In the genomic region with DNA sequence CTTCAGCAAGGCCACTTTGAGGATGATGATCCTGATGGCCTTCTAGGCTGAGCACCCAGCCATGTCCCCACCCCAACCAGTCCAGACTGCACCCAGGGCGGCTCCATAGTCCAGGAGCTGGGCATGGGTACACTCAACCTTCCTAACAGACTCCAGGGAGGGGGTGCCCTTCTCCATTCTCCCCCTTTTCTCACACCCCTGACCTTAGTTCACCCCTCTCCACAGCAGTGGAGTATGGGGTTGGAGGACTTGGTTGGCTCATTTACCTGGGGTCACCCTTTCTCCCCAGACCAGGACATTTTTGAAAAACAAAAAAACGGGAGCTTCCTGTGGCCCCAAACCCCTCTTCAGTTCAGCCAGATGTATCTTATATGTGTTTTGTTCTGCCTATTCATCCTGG, we compare ENCODE assay signal across 13 mouse cellular contexts. TPM values are rescaled to one million over a fixed set of nuclear protein-coding genes. Genes with fewer than 3 reads are reported as not detected.
A peak's percentile ranks its signal among the peaks of the same experiment; 100 is the strongest.
DNase-seq lines count a peak whose midpoint lies in the region; ATAC-seq and TF ChIP-seq lines count a peak whose summit lies in the region.
"Had no signal": no experiment of that assay in that cellular context is flagged by ENCODE, and none has a peak within 500 bp of the region (broad histone marks: within the 10 kb centered on the region; RNA-seq: fewer than 3 reads in every experiment).

No protein-coding gene starts in this region.

- no peaks in the 10 kb centered on the region for H3K9me3 ChIP-seq in heart, embryonic 10.5 days
- H3K9me3 ChIP-seq in midbrain, embryonic 13.5 days = no peaks in the 10 kb centered on the region
- H3K9me3 ChIP-seq in midbrain, postnatal 0 days (ENCODE audit: low read length) = no peaks in the 10 kb centered on the region
- H3K9me3 ChIP-seq in hindbrain, embryonic 15.5 days = no peaks in the 10 kb centered on the region
- H3K9me3 ChIP-seq in neural tube, embryonic 13.5 days = no peaks in the 10 kb centered on the region

- DNase-seq in heart, embryonic 10.5 days (ENCODE audit: low spot score) = no peak
- DNase-seq in heart, adult 8-10 months (ENCODE audit: low spot score) = no peak
- no peak for DNase-seq in midbrain, postnatal 0 days (ENCODE audit: low spot score)
- no peak for DNase-seq in spleen, adult 18-20 months
- DNase-seq in adrenal gland, postnatal 4 days (ENCODE audit: low spot score in 2 of 2) = no peak
- DNase-seq: heart, adult 18-20 months; kidney, adult 18-20 months; layer of hippocampus, adult 9-11 months; lung, adult 2 months had no signal

- peaks cover 45% of the 10 kb centered on the region for H3K36me3 ChIP-seq in heart, embryonic 10.5 days
- peaks cover 20% of the 10 kb centered on the region for H3K36me3 ChIP-seq in midbrain, embryonic 13.5 days
- no peaks in the 10 kb centered on the region for H3K36me3 ChIP-seq in midbrain, postnatal 0 days (ENCODE audit: insufficient read depth, low read length)
- H3K36me3 ChIP-seq in hindbrain, embryonic 15.5 days = peaks cover 3% of the 10 kb centered on the region; the same call in 1 of the 2 replicates
- H3K36me3 ChIP-seq in neural tube, embryonic 13.5 days = peaks cover 23% of the 10 kb centered on the region

- H3K27me3 ChIP-seq in heart, embryonic 10.5 days (ENCODE audit: insufficient read depth, poor library complexity, severe bottlenecking) = peaks cover 43% of the 10 kb centered on the region
- H3K27me3 ChIP-seq in midbrain, embryonic 13.5 days = peaks cover 43% of the 10 kb centered on the region
- H3K27me3 ChIP-seq in midbrain, postnatal 0 days (ENCODE audit: insufficient read depth, low read length) = no peaks in the 10 kb centered on the region
- H3K27me3 ChIP-seq in hindbrain, embryonic 15.5 days = peaks cover 17% of the 10 kb centered on the region
- peaks cover 33% of the 10 kb centered on the region for H3K27me3 ChIP-seq in neural tube, embryonic 13.5 days

- peaks cover 48% of the 10 kb centered on the region for H3K4me1 ChIP-seq in heart, embryonic 10.5 days
- H3K4me1 ChIP-seq in midbrain, embryonic 13.5 days (replicated peaks) = peaks cover 43% of the 10 kb centered on the region
- H3K4me1 ChIP-seq in midbrain, postnatal 0 days (ENCODE audit: insufficient read depth, low read length) = peaks cover 5% of the 10 kb centered on the region; the same call in 1 of the 2 replicates
- peaks cover 40% of the 10 kb centered on the region for H3K4me1 ChIP-seq in hindbrain, embryonic 15.5 days (replicated peaks)
- peaks cover 46% of the 10 kb centered on the region for H3K4me1 ChIP-seq in neural tube, embryonic 13.5 days (replicated peaks)

- WGBS in heart, embryonic 10.5 days = 92% methylated on average over 2 of the region's 2 CpGs
- WGBS in midbrain, embryonic 13.5 days = 96% methylated on average over 2 of the region's 2 CpGs
- 92% methylated on average over 2 of the region's 2 CpGs for WGBS in midbrain, postnatal 0 days
- WGBS in hindbrain, embryonic 15.5 days = 93% methylated on average over 2 of the region's 2 CpGs
- 94% methylated on average over 2 of the region's 2 CpGs for WGBS in neural tube, embryonic 13.5 days

- TF ChIP-seq CTCF in midbrain, postnatal 0 days (IDR thresholded peaks at IDR 0.05) = no peak

- no peak overlapping the region for H3K27ac ChIP-seq in heart, embryonic 10.5 days
- H3K27ac ChIP-seq in midbrain, embryonic 13.5 days = no peak overlapping the region
- H3K27ac ChIP-seq in midbrain, postnatal 0 days (ENCODE audit: low read depth, low read length) = no peak overlapping the region
- no peak overlapping the region for H3K27ac ChIP-seq in hindbrain, embryonic 15.5 days (replicated peaks)
- H3K27ac ChIP-seq in neural tube, embryonic 13.5 days (replicated peaks) = no peak overlapping the region

- no peak overlapping the region for H3K9ac ChIP-seq in midbrain, embryonic 13.5 days (replicated peaks)
- no peak overlapping the region for H3K9ac ChIP-seq in midbrain, postnatal 0 days (replicated peaks; ENCODE audit: low read length, poor library complexity, severe bottlenecking)
- no peak overlapping the region for H3K9ac ChIP-seq in hindbrain, embryonic 15.5 days
- no peak overlapping the region for H3K9ac ChIP-seq in neural tube, embryonic 13.5 days

- no peak for ATAC-seq in midbrain, embryonic 13.5 days
- ATAC-seq in midbrain, postnatal 0 days (ENCODE audit: low FRiP score) = no peak
- ATAC-seq in hindbrain, embryonic 15.5 days (ENCODE audit: low FRiP score, low read depth) = no peak
- no peak for ATAC-seq in neural tube, embryonic 13.5 days (ENCODE audit: low read depth)

- peak overlapping the region; percentile 82; the same call in 1 of the 2 replicates for H3K4me3 ChIP-seq in heart, embryonic 10.5 days
- H3K4me3 ChIP-seq in midbrain, embryonic 13.5 days (replicated peaks) = no peak overlapping the region
- no peak overlapping the region for H3K4me3 ChIP-seq in midbrain, postnatal 0 days (ENCODE audit: low read depth, low read length)
- H3K4me3 ChIP-seq in hindbrain, embryonic 15.5 days = 0 out of 2 replicates have a peak overlapping the region, but pooled peaks have one; percentile 79
- H3K4me3 ChIP-seq in neural tube, embryonic 13.5 days = no peak overlapping the region

- H3K4me2 ChIP-seq in midbrain, embryonic 13.5 days (replicated peaks) = peak overlapping the region; percentile 84
- no peak overlapping the region for H3K4me2 ChIP-seq in midbrain, postnatal 0 days (ENCODE audit: low read depth, low read length, poor library complexity, severe bottlenecking)
- peak overlapping the region; percentile 92; the same call in 1 of the 2 replicates for H3K4me2 ChIP-seq in hindbrain, embryonic 15.5 days
- peak overlapping the region; percentile 81; the same call in 1 of the 2 replicates for H3K4me2 ChIP-seq in neural tube, embryonic 13.5 days

RNA-seq across cellular contexts. Expression of gene 1700067K01Rik, which starts 1.5 kb away (rescaled TPM):
- polyA plus RNA-seq in heart, embryonic 10.5 days (2016; fragmentation: Nextera tagmentation; extraction: Ambion mirVana) = 0.27 and 0.95 TPM in 2 replicates
- under 1 TPM in 3 of 4 experiments, not detected in 1; 0.25 to 0.50 (median 0.33) TPM for total RNA-seq in heart, adult 8-10 months (2022)
- 0.26 and 0.89 TPM in 2 replicates for polyA plus RNA-seq in midbrain, embryonic 13.5 days (2015; fragmentation: Nextera tagmentation; extraction: Ambion mirVana)
- total RNA-seq in midbrain, postnatal 0 days (2014; rRNA removed) = 1.2 TPM in 1 of 2 replicates, not detected in the other
- polyA plus RNA-seq in midbrain, postnatal 0 days (2015; fragmentation: Nextera tagmentation; extraction: Ambion mirVana) = 0.58 and 0.69 TPM in 2 replicates
- polyA plus RNA-seq in hindbrain, embryonic 15.5 days (2015; fragmentation: Nextera tagmentation; extraction: Ambion mirVana) = 0.47 and 0.75 TPM in 2 replicates
- polyA plus RNA-seq in neural tube, embryonic 13.5 days (2015; fragmentation: Nextera tagmentation; extraction: Ambion mirVana) = 0.62 and 0.87 TPM in 2 replicates
- total RNA-seq in adrenal gland, postnatal 4 days (2021) = under 1 TPM; 0.62 to 0.76 TPM
- total RNA-seq: common myeloid progenitor, adult 5-6 weeks had no signal

RNA-seq across cellular contexts. Expression of gene Samd1, which starts 2.4 kb away (rescaled TPM):
- polyA plus RNA-seq in heart, embryonic 10.5 days (2016; fragmentation: Nextera tagmentation; extraction: Ambion mirVana) = 5.0 and 10.7 TPM in 2 replicates
- total RNA-seq in heart, adult 8-10 months (2022) = 10 to 100 TPM; 26.4 to 28.5 (median 27.2) TPM
- 7.7 and 8.7 TPM in 2 replicates for polyA plus RNA-seq in midbrain, embryonic 13.5 days (2015; fragmentation: Nextera tagmentation; extraction: Ambion mirVana)
- 65.3 and 86.9 TPM in 2 replicates for total RNA-seq in midbrain, postnatal 0 days (2014; rRNA removed)
- polyA plus RNA-seq in midbrain, postnatal 0 days (2015; fragmentation: Nextera tagmentation; extraction: Ambion mirVana) = 4.1 and 4.6 TPM in 2 replicates
- 6.2 and 7.3 TPM in 2 replicates for polyA plus RNA-seq in hindbrain, embryonic 15.5 days (2015; fragmentation: Nextera tagmentation; extraction: Ambion mirVana)
- 8.0 and 8.3 TPM in 2 replicates for polyA plus RNA-seq in neural tube, embryonic 13.5 days (2015; fragmentation: Nextera tagmentation; extraction: Ambion mirVana)
- total RNA-seq in adrenal gland, postnatal 4 days (2021) = 10 to 100 TPM; 57.6 to 63.1 TPM

RNA-seq across cellular contexts. Expression of gene 2210011C24Rik, which starts 12.1 kb away (rescaled TPM):
- 0.30 and 0.80 TPM in 2 replicates for polyA plus RNA-seq in heart, embryonic 10.5 days (2016; fragmentation: Nextera tagmentation; extraction: Ambion mirVana)
- 1 to 10 TPM; 1.6 to 4.0 (median 3.2) TPM for total RNA-seq in heart, adult 8-10 months (2022)
- 0.19 TPM in 1 of 2 replicates, not detected in the other for polyA plus RNA-seq in midbrain, embryonic 13.5 days (2015; fragmentation: Nextera tagmentation; extraction: Ambion mirVana)
- 0.66 TPM in 1 of 2 replicates, not detected in the other for total RNA-seq in midbrain, postnatal 0 days (2014; rRNA removed)
- 0.43 and 1.5 TPM in 2 replicates for polyA plus RNA-seq in midbrain, postnatal 0 days (2015; fragmentation: Nextera tagmentation; extraction: Ambion mirVana)
- 0.41 and 0.70 TPM in 2 replicates for polyA plus RNA-seq in hindbrain, embryonic 15.5 days (2015; fragmentation: Nextera tagmentation; extraction: Ambion mirVana)
- polyA plus RNA-seq in neural tube, embryonic 13.5 days (2015; fragmentation: Nextera tagmentation; extraction: Ambion mirVana) = 1.0 TPM in 1 of 2 replicates, not detected in the other
- 1 to 10 TPM in 1 of 2 experiments, under 1 TPM in 1; 0.31 to 1.5 TPM for total RNA-seq in adrenal gland, postnatal 4 days (2021)
- total RNA-seq: common myeloid progenitor, adult 5-6 weeks had no signal

RNA-seq across cellular contexts. Expression of gene Palm3, which starts 21.4 kb away (rescaled TPM):
- polyA plus RNA-seq in heart, embryonic 10.5 days (2016; fragmentation: Nextera tagmentation; extraction: Ambion mirVana) = 4.9 and 7.4 TPM in 2 replicates
- total RNA-seq in heart, adult 8-10 months (2022) = under 1 TPM; 0.11 to 0.41 (median 0.23) TPM
- 2.0 and 3.4 TPM in 2 replicates for polyA plus RNA-seq in midbrain, embryonic 13.5 days (2015; fragmentation: Nextera tagmentation; extraction: Ambion mirVana)
- 5.1 and 8.0 TPM in 2 replicates for total RNA-seq in midbrain, postnatal 0 days (2014; rRNA removed)
- 4.4 and 4.9 TPM in 2 replicates for polyA plus RNA-seq in midbrain, postnatal 0 days (2015; fragmentation: Nextera tagmentation; extraction: Ambion mirVana)
- 8.6 and 8.8 TPM in 2 replicates for polyA plus RNA-seq in hindbrain, embryonic 15.5 days (2015; fragmentation: Nextera tagmentation; extraction: Ambion mirVana)
- polyA plus RNA-seq in neural tube, embryonic 13.5 days (2015; fragmentation: Nextera tagmentation; extraction: Ambion mirVana) = 7.4 and 8.5 TPM in 2 replicates
- 1 to 10 TPM; 1.1 to 6.0 TPM for total RNA-seq in adrenal gland, postnatal 4 days (2021)
- total RNA-seq: common myeloid progenitor, adult 5-6 weeks had no signal

RNA-seq across cellular contexts. Expression of gene Prkaca, which starts 27.0 kb away (rescaled TPM):
- polyA plus RNA-seq in heart, embryonic 10.5 days (2016; fragmentation: Nextera tagmentation; extraction: Ambion mirVana) = 157 and 160 TPM in 2 replicates
- 100 to 1,000 TPM; 314 to 382 (median 360) TPM for total RNA-seq in heart, adult 8-10 months (2022)
- polyA plus RNA-seq in midbrain, embryonic 13.5 days (2015; fragmentation: Nextera tagmentation; extraction: Ambion mirVana) = 177 and 189 TPM in 2 replicates
- 190 and 218 TPM in 2 replicates for total RNA-seq in midbrain, postnatal 0 days (2014; rRNA removed)
- 253 and 259 TPM in 2 replicates for polyA plus RNA-seq in midbrain, postnatal 0 days (2015; fragmentation: Nextera tagmentation; extraction: Ambion mirVana)
- polyA plus RNA-seq in hindbrain, embryonic 15.5 days (2015; fragmentation: Nextera tagmentation; extraction: Ambion mirVana) = 241 and 250 TPM in 2 replicates
- 203 and 207 TPM in 2 replicates for polyA plus RNA-seq in neural tube, embryonic 13.5 days (2015; fragmentation: Nextera tagmentation; extraction: Ambion mirVana)
- 100 to 1,000 TPM; 225 to 237 TPM for total RNA-seq in adrenal gland, postnatal 4 days (2021)

Comparison
In these comparisons a context has a peak if more than half of its experiments do, and no peak if none do; other contexts are left out.
1. H3K4me3 ChIP-seq: peak in heart, embryonic 10.5 days (single experiment) and hindbrain, embryonic 15.5 days (single experiment); none in midbrain, embryonic 13.5 days (single experiment), midbrain, postnatal 0 days (single experiment) and neural tube, embryonic 13.5 days (single experiment).